Mouse (Mus musculus): Measurements from ENCODE around the gene Mgst2. TPM values are rescaled to one million over a fixed set of nuclear protein-coding genes. Genes with fewer than 3 reads are reported as not detected.

Mgst2 gene
- polyA plus RNA-seq (2017; shearing (Covaris generic)): 254 TPM

DNA sequence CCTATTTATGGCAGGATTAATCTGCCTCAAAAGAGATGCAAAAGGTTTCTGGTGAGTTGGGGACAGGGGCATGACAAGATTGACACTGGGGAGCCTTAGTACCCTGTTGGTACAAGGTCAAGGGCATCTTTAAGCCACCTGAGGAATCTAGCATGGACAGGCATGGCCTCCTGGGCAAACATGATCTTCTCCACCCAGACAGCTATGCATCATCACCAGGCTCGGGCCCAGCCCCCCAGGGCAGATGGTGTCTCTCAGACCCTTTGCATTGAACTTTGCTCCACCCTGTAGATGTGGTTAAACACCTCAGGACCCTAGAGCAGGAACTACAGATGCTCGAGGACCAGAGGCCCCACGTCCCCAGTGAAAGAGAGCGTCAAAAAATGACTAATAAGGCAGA lies at the start of gene Mgst2:
Gene Mgst2 (plus strand): TSS at position 301 of the 400 bp plus-strand sequence.

Other genes with a start within 250 kb of the Mgst2 start
- gene Naa15, start 245.2 kb upstream of the Mgst2 start, polyA plus RNA-seq (2017; shearing (Covaris generic)): 43.3 TPM
- gene Rab33b, start 176.4 kb upstream of the Mgst2 start, polyA plus RNA-seq (2017; shearing (Covaris generic)): 24.6 TPM
- 11.2 TPM for gene Setd7, start 99.5 kb upstream of the Mgst2 start, polyA plus RNA-seq (2017; shearing (Covaris generic))